ENCODE assay signal across 9 mouse cellular contexts in the genomic region with DNA sequence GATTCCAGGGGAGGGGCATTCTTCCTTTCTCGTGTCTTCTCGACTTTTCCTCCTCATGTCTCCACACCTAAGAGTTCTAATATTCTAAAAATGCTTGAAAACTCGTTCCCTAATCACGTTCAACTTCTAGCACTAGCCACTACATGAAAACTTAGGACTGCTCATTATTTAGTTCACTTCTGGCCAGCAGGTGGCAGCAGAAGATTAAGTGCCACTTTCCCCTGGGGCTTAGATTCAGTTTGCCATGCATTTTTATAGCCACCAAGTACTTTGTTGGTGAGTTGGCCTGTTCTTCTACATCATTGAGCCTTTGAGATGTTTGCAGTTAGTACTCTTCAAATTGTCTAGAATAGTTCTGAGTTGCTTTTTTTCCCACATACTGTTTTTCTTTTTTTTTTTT. TPM values are rescaled to one million over a fixed set of nuclear protein-coding genes. Genes with fewer than 3 reads are reported as not detected.
A peak's percentile ranks its signal among the peaks of the same experiment; 100 is the strongest.
DNase-seq lines count a peak whose midpoint lies in the region; ATAC-seq and TF ChIP-seq lines count a peak whose summit lies in the region.
"Had no signal": no experiment of that assay in that cellular context is flagged by ENCODE, and none has a peak within 500 bp of the region (broad histone marks: within the 10 kb centered on the region; RNA-seq: fewer than 3 reads in every experiment).

No protein-coding gene starts in this region.

- H3K9me3 ChIP-seq in limb, embryonic 10.5 days (replicated peaks): no peaks in the 10 kb centered on the region
- H3K9me3 ChIP-seq: embryonic facial prominence, embryonic 13.5 days had no signal

- TF ChIP-seq POLR2A in kidney, adult 2 months (IDR thresholded peaks at IDR 0.05; ENCODE audit: low read depth, low read length): no peak

- no peak overlapping the region for H3K4me3 ChIP-seq in kidney, adult 2 months (ENCODE audit: insufficient read depth, low read depth, low read length)
- H3K4me3 ChIP-seq in limb, embryonic 10.5 days: no peak overlapping the region
- H3K4me3 ChIP-seq: embryonic facial prominence, embryonic 13.5 days had no signal

- no peaks in the 10 kb centered on the region for H3K4me1 ChIP-seq in kidney, adult 2 months (ENCODE audit: control insufficient read depth, insufficient read depth, low read length)
- H3K4me1 ChIP-seq in limb, embryonic 10.5 days: peaks cover 11% of the 10 kb centered on the region

- peak; percentile 82 for TF ChIP-seq CTCF in kidney, adult 2 months (conservative IDR thresholded peaks at IDR 0.05; ENCODE audit: insufficient read depth, insufficient read length, low read depth, low read length)

- WGBS in kidney, adult 2 months: 2% methylated on average over 4 of the region's 4 CpGs
- 11% methylated on average over 4 of the region's 4 CpGs for WGBS in limb, embryonic 10.5 days

- H3K27ac ChIP-seq in kidney, adult 2 months (ENCODE audit: insufficient read depth, low read depth, low read length): no peak overlapping the region
- H3K27ac ChIP-seq in limb, embryonic 10.5 days: no peak overlapping the region
- H3K27ac ChIP-seq: embryonic facial prominence, embryonic 13.5 days had no signal

- H3K27me3 ChIP-seq in kidney, adult 2 months (replicated peaks; ENCODE audit: control insufficient read depth, insufficient read depth, low read length): no peaks in the 10 kb centered on the region; the same call in 1 of the 2 replicates
- H3K27me3 ChIP-seq in limb, embryonic 10.5 days (ENCODE audit: low read depth, poor library complexity, severe bottlenecking): no peaks in the 10 kb centered on the region
- H3K27me3 ChIP-seq: embryonic facial prominence, embryonic 13.5 days had no signal

- peak; percentile 52 to 53 for DNase-seq in urinary bladder, adult 18-20 months (ENCODE audit: low spot score in 2 of 2)
- DNase-seq in urinary bladder, postnatal 10 days (ENCODE audit: low spot score): no peak
- peak; percentile 78 to 87 for DNase-seq in cerebellum, postnatal 25 days
- DNase-seq in frontal cortex, postnatal 36 days (ENCODE audit: low spot score in 2 of 2): peak; percentile 75 to 82
- DNase-seq in kidney, adult 2 months: peak; percentile 81
- DNase-seq in limb, embryonic 10.5 days (ENCODE audit: low spot score): peak; percentile 79
- DNase-seq in telencephalon, adult 2 months (ENCODE audit: low read depth, low spot score): peak; percentile 60

- peak; percentile 83 for ATAC-seq in monocyte, adult 5-6 weeks (replicated peaks; ENCODE audit: insufficient number of reproducible peaks, low FRiP score, low TSS enrichment, poor library complexity, severe bottlenecking)

- H3K36me3 ChIP-seq in kidney, adult 2 months (ENCODE audit: control insufficient read depth, insufficient read depth, low read length): no peaks in the 10 kb centered on the region
- H3K36me3 ChIP-seq in limb, embryonic 10.5 days: no peaks in the 10 kb centered on the region
- H3K36me3 ChIP-seq: embryonic facial prominence, embryonic 13.5 days had no signal

RNA-seq across cellular contexts. Expression of gene Ddx10, which starts 6.5 kb away (rescaled TPM):
- polyA plus RNA-seq in kidney, adult 2 months (2012; rRNA removed): 1.2 and 2.2 TPM in 2 replicates
- polyA plus RNA-seq in limb, embryonic 10.5 days (2016; fragmentation: Nextera tagmentation; extraction: Ambion mirVana): 29.2 and 32.2 TPM in 2 replicates
- total RNA-seq in monocyte, adult 5-6 weeks (2017): 53.4 to 78.5 TPM (median 55.8 TPM) in 3 replicates

RNA-seq across cellular contexts. Expression of gene Exph5, which starts 47.1 kb away (rescaled TPM):
- polyA plus RNA-seq in kidney, adult 2 months (2012; rRNA removed): 1.8 and 2.1 TPM in 2 replicates
- 0.83 and 1.2 TPM in 2 replicates for polyA plus RNA-seq in limb, embryonic 10.5 days (2016; fragmentation: Nextera tagmentation; extraction: Ambion mirVana)
- total RNA-seq in monocyte, adult 5-6 weeks (2017): not detected in 3 replicates
